Mouse (Mus musculus) erythroblast, adult 5-6 weeks (primary cell): ENCODE results near the gene Crisp3. TPM values are rescaled to one million over a fixed set of nuclear protein-coding genes. Genes with fewer than 3 reads are reported as not detected.
"Not testable (repeated sequence)": the region's sequence is repeated elsewhere in the genome, so short reads cannot be mapped to it uniquely, and the experiment has no call there.

Source experiments
- ATAC-seq: replicated peaks from 2 replicates; pipeline ENCODE4 v1.8.0; 2016; ENCODE audit warnings: moderate number of reproducible peaks, mild to moderate bottlenecking, moderate TSS enrichment, inconsistent platforms; ENCODE audit not compliant: poor library complexity, low FRiP score, severe bottlenecking
- total RNA-seq, 2 experiments: library from RNA; stranded (forward) in 1 of 2; stranded (reverse) in 1 of 2; fragments of 150-400 nt in 1 of 2; fragments of 200-764, 138-1000 nt in 1 of 2; gene quantifications; 2 replicates each; pipeline versions ENCODE4 v1.2.3 to v1.2.4; 2015 to 2017; ENCODE audit warnings: low replicate concordance in 2 of 2

The Crisp3 gene
- total RNA-seq (2015; ENCODE audit: low replicate concordance) (not detected in 2 replicates), total RNA-seq (2017; ENCODE audit: low replicate concordance) (not detected in 2 replicates)

GRCm38 (mm10) chr17:40242135-40242534 is at the start of gene Crisp3:
Crisp3 (minus strand) TSS chr17:40242288.
- no peak for ATAC-seq

- no peak for ATAC-seq
Measured at GRCm38 (mm10) chr17:40285435-40285834, 43.3 kb upstream of the Crisp3 start.

- no peak for ATAC-seq
Measured at GRCm38 (mm10) chr17:40275519-40275918, 33.4 kb upstream of the Crisp3 start.

- no peak for ATAC-seq
Measured at GRCm38 (mm10) chr17:40274906-40275470, 32.9 kb upstream of the Crisp3 start.

GRCm38 (mm10) chr17:40252487-40252886 is 10.4 kb upstream of the Crisp3 start:
- no peak for ATAC-seq

- ATAC-seq = no peak
Measured at GRCm38 (mm10) chr17:40208540-40208939, 33.5 kb downstream of the Crisp3 start, which contains the start of gene Pgk2. Pgk2 (minus strand) TSS chr17:40208640.

- not testable (repeated sequence) for ATAC-seq
Measured at GRCm38 (mm10) chr17:40201803-40202202, 40.3 kb downstream of the Crisp3 start.

- not testable (repeated sequence) for ATAC-seq
Measured at GRCm38 (mm10) chr17:40190192-40190591, 51.9 kb downstream of the Crisp3 start.

Other genes with a start within 250 kb of the Crisp3 start
- gene AC192777.2, start 146.8 kb downstream of the Crisp3 start, total RNA-seq (2015; ENCODE audit: low replicate concordance) = not detected in 2 replicates
- gene AC192777.2, start 146.8 kb downstream of the Crisp3 start, total RNA-seq (2017; ENCODE audit: low replicate concordance) = not detected in 2 replicates
- not detected in 2 replicates for gene Pgk2, start 33.6 kb downstream of the Crisp3 start, total RNA-seq (2015; ENCODE audit: low replicate concordance)
- gene Pgk2, start 33.6 kb downstream of the Crisp3 start, total RNA-seq (2017; ENCODE audit: low replicate concordance) = not detected in 2 replicates
- gene Crisp1, start 76.9 kb upstream of the Crisp3 start, total RNA-seq (2015; ENCODE audit: low replicate concordance) = not detected in 2 replicates
- gene Crisp1, start 76.9 kb upstream of the Crisp3 start, total RNA-seq (2017; ENCODE audit: low replicate concordance) = not detected in 2 replicates